Mouse (Mus musculus) splenic B cell, adult 2 months (primary cell): ENCODE measurements at regions not wholly inside any gene's neighbourhood (a gene's known extent, or its start where the extent isn't known, plus 50 kb on each side); places are given as distances from the start of the nearest gene placed in this dataset.

Source experiments
- DNase-seq: peaks from one replicate; pipeline ENCODE4 v3.0.0-alpha.2; 2011; ENCODE audit warnings: low read depth, low spot score
- H3K27me3 ChIP-seq: 2 replicates; pipeline ENCODE4 v1.6.1; 2012; ENCODE audit warnings: mild to moderate bottlenecking, low read length, moderate library complexity, mixed read lengths; ENCODE audit not compliant: control insufficient read depth, poor library complexity, insufficient read depth, severe bottlenecking
- H3K36me3 ChIP-seq: 2 replicates; pipeline ENCODE4 v1.6.1; 2012; ENCODE audit warnings: mild to moderate bottlenecking, low read length, moderate library complexity, mixed read lengths; ENCODE audit not compliant: control insufficient read depth, poor library complexity, insufficient read depth, severe bottlenecking

- DNase-seq: no peak
- H3K27me3 ChIP-seq: no peaks in the 10 kb centered on the region
Observed at GRCm38 (mm10) chr1:63937480-63937879, 168.4 kb upstream of the 4933402D24Rik start.

DNA sequence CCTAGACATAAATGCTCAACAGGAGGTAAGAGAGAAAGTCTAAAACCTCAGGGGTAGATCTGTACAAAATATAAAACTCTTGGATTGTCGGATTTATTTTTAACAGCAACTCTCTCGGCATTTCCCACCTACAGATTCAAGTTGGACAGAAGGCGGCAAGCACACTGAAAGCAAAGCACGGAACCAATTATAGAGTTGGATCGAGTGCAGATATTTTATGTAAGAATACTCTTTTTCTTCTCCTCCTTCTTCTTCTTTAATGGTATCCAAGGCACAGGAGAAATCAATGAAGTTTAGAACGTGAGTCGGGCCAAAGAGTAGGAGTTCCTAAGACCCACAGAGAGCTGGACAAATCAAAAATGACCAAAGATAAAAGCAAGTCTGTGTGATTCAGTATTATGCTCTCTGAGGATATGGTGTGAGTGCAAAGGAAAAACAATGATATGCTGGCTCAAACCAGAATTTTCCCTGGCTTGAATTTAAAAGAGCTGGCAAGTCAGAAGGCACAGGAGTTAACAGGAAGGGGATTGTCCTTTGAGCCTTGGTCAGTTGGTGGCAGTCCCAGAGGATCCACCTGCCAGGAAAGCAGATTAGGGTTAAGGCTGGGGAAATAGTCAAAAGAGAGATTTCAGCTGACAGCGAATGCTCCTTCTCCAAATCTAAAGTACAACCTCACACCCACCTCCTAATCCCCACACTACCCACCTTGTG is 165.7 kb upstream of the 4933402D24Rik start:
- H3K27me3 ChIP-seq: no peaks in the 10 kb centered on the region
- DNase-seq: no peak
- no peaks in the 10 kb centered on the region for H3K36me3 ChIP-seq

More at GRCm38 (mm10) chr1:63937480-63937879, 168.4 kb upstream of the 4933402D24Rik start:
- no peaks in the 10 kb centered on the region for H3K36me3 ChIP-seq

GRCm38 (mm10) chr1:63932484-63932883 is 163.4 kb upstream of the 4933402D24Rik start:
- DNase-seq: no peak
- no peaks in the 10 kb centered on the region for H3K27me3 ChIP-seq
- H3K36me3 ChIP-seq: no peaks in the 10 kb centered on the region

DNA sequence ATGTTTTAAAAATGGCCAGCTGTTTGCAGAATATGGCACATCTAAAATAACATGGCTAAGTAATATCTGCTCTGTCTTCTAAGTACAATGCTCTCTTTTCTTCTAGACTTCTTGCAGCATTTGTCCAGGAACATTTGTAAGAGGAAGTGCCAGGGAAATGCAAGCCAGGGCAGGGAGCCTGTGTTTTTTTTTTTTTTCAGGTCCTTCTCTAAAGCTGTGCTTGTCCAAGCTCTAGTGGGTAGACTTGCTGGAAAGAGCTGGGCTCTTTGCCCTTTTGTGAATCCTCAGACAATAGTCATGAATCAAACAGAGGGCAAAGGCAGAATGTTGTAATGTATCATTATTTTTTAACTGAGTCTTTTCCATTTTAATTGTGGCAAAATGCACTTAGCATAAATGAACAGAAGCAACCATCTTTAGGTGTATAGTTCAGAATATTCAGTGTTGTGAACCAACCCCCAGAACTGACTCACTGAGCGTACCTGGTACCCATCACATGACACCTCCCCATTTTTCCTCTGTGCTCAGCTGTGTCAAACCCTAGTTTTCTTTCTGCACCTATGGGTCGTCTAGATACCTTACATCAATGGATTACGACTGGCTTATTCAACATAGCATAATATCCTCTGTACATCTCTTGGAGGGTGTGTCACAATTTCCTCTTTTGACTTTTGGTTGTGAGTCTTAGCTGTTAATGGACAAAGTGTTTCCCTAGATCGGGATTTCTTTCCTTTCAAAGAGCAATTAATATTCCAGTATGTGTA is 160.5 kb upstream of the 4933402D24Rik start:
- Histone ChIP-seq H3K27me3 (no peaks in the 10 kb centered on the region), H3K36me3 (no peaks in the 10 kb centered on the region)
- DNase-seq: no peak

DNA sequence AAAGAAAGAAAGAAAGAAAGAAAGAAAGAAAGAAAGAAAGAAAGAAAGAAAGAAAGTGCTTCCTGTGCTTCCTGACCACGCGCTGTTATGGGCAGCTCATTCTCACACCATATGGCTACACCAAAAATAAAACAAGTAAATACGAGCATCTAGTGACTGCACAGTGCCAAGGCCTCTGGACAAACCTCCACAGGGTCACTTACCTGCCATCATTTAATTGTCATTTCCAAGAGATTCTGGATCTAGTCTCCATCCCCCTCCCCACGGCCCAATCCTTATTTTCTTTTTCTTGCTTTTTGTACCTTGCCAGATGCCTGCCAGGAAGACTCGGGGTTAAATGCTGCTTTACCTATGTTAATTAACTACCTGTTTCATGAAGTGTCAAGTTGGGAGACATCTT is 159.8 kb upstream of the 4933402D24Rik start:
- H3K27me3 ChIP-seq: no peaks in the 10 kb centered on the region

DNA sequence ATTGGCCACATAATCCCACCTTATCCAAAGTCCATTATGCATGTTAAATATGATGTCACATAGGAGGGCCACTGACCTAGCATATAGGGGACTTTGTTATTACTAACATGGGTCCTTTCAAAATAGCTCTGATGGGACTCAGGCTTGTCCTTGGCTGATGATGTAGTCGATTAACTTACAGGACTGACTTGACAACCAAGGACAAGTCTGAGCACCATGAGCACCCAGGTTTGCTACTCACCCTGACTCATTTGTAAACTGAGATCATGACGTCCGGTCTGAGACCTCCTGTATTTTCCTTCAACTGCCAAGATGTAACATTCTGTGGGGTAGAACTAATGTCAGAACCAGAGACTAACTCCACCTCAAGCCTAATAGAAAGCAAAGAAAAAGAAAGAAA is 159.3 kb upstream of the 4933402D24Rik start:
- no peaks in the 10 kb centered on the region for H3K27me3 ChIP-seq
- no peak for DNase-seq
- H3K36me3 ChIP-seq: no peaks in the 10 kb centered on the region

More for the DNA sequence above, 159.8 kb upstream of the 4933402D24Rik start:
- no peak for DNase-seq
- no peaks in the 10 kb centered on the region for H3K36me3 ChIP-seq

- H3K27me3 ChIP-seq: no peaks in the 10 kb centered on the region
Observed at GRCm38 (mm10) chr1:63920181-63920933, 151.3 kb upstream of the 4933402D24Rik start.

GRCm38 (mm10) chr1:63918200-63918599 is 149.1 kb upstream of the 4933402D24Rik start:
- H3K36me3 ChIP-seq: no peaks in the 10 kb centered on the region
- DNase-seq: no peak
- H3K27me3 ChIP-seq: no peaks in the 10 kb centered on the region

More at GRCm38 (mm10) chr1:63920181-63920933, 151.3 kb upstream of the 4933402D24Rik start:
- DNase-seq: no peak
- no peaks in the 10 kb centered on the region for H3K36me3 ChIP-seq

GRCm38 (mm10) chr1:63916907-63917650 is 148.0 kb upstream of the 4933402D24Rik start:
- H3K27me3 ChIP-seq: no peaks in the 10 kb centered on the region
- no peak for DNase-seq

DNA sequence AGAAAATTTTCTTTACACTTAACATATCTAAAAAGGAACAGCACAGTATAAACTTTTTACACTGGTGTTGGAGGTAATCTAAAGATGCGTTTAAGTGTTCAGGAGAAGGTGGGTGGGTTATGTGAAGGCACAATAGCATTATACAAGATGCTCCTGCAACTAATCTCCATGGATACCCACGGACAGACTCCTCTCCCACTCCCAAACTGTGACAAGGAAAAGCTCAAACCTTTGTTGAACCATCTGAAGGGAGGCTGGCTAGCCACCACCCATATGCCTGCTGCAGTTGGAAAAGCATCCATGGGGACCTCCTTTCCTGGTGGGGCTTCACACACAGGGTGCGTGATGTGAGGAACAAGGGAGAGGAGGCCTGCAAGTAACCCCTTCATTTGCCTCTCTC is 141.7 kb upstream of the 4933402D24Rik start:
- H3K27me3 ChIP-seq: no peaks in the 10 kb centered on the region
- DNase-seq: no peak
- no peaks in the 10 kb centered on the region for H3K36me3 ChIP-seq

More at GRCm38 (mm10) chr1:63916907-63917650, 148.0 kb upstream of the 4933402D24Rik start:
- H3K36me3 ChIP-seq: no peaks in the 10 kb centered on the region

DNA sequence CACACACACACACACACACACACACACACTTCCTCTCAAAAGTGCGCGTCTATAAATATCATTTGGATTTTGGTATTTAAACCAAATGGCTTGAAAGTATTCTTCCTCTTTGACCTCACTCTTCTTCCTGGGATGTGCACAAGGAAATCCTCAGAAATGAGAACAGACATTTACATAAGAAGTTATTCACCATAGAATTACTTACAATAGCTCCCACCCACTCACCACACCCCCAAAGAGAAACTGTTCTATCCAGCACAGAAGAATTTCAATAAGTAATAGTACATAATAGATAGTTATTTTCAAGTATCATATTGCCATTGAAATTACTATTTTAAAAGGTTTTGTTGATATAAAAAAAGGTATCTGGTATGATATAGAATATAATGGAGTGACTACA is 140.1 kb upstream of the 4933402D24Rik start:
- Histone ChIP-seq H3K27me3 (no peaks in the 10 kb centered on the region), H3K36me3 (no peaks in the 10 kb centered on the region)
- no peak for DNase-seq

- Histone ChIP-seq H3K36me3 (no peaks in the 10 kb centered on the region), H3K27me3 (no peaks in the 10 kb centered on the region)
- DNase-seq: no peak
Observed at GRCm38 (mm10) chr1:63903620-63904019, 134.6 kb upstream of the 4933402D24Rik start.

DNA sequence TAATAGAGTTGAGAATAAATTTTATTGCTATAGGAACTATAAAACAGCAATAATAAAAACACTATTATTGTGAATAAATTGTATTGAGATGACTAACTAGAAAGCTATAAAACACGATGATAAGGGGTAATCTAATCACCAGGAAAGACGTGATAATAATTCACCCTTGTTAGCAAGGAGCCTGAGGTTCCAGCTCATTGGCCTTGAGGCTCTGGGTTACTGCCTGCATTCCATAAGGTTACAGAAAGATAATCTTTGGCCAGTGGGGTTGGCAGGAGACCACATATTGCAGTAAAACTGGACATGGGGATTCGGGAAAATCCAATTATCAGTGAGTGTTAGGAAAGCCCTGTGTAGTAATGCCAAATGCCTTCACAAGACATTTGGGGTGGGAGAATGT is 134.1 kb upstream of the 4933402D24Rik start:
- H3K36me3 ChIP-seq: no peaks in the 10 kb centered on the region
- H3K27me3 ChIP-seq: no peaks in the 10 kb centered on the region
- no peak for DNase-seq

DNA sequence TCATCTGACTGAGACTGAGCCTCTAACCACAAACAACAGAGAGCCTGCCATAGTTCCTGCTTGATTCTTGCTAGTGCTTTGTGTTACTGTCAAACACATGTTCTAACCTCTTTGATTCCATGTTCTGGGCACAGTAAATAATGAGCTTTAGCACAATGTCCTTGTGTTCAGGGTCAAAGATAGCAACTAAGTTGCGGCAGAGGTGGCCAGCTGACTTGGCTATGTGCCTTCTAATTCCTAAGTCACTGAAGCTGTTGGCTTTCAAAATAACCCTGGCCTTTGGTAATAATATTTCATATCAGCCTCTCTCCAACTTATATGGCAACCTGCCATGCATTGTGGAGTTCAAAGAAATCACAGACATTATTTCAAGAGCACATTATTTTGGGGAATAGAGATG is 133.3 kb upstream of the 4933402D24Rik start:
- DNase-seq: no peak
- no peaks in the 10 kb centered on the region for H3K36me3 ChIP-seq

More for the DNA sequence above, 133.3 kb upstream of the 4933402D24Rik start:
- H3K27me3 ChIP-seq: no peaks in the 10 kb centered on the region
